Mouse (Mus musculus): ENCODE results near the gene Celsr1. TPM values are rescaled to one million over a fixed set of nuclear protein-coding genes. Genes with fewer than 3 reads are reported as not detected.
A peak's percentile ranks its signal among the peaks of the same experiment; 100 is the strongest.

The Celsr1 gene
- polyA plus RNA-seq, 1 experiment from 2014 or later: 2.4 TPM

- Histone ChIP-seq H3K27me3 (ENCODE audit: control insufficient read depth, insufficient read depth, low read length) (no peaks in the 10 kb centered on the region), H3K4me3 (ENCODE audit: low read depth, low read length) (no peak overlapping the region), H3K9me3 (ENCODE audit: control insufficient read depth, low read length) (no peaks in the 10 kb centered on the region), H3K4me1 (ENCODE audit: control insufficient read depth, insufficient read depth, low read length) (peaks cover 24% of the 10 kb centered on the region), H3K9ac (replicated peaks; ENCODE audit: low read depth, low read length) (no peak overlapping the region), H3K4me2 (ENCODE audit: low read depth, low read length) (no peak overlapping the region), H3K27ac (ENCODE audit: low read depth, low read length) (no peak overlapping the region), H3K36me3 (ENCODE audit: control insufficient read depth, insufficient read depth, low read length) (no peaks in the 10 kb centered on the region)
- no peak for ATAC-seq (ENCODE audit: low read depth)
- 25% methylated on average over 13 of the region's 13 CpGs for WGBS
Observed at GRCm38 (mm10) chr15:85996031-85996765, 37.4 kb downstream of the Celsr1 start.

DNA sequence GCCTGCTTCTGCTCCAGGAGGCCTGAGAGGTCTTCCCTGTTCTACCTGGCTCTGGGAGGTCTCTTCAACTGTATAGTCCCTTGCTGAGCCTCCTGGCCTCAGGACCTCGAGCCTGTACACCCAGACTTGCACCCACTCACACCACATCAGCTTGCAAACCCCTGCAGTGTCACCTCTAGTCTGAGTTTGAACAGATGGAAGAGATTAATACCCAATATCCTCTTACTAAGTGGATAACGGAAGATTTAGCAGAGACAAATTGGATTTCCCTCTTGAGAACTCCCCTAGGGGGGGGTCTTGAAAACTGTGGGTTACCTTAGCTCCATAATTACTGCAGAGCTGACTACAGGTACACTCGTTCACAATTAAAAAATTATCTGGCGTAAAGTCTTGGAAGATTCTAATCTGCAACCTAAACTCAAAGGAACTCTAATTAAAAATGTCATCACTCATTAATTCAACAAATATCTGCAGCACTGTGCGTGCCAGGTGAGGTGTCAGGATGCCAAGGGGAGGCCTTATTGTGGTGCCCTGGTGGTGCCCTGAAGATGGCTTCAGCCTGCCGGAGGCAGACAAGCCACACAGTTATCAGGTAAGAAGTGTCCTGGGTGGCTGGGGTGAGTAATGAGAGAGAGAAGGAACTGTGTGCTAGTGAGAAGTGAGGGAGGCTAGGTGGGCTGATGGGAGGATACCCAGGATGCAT, 38.5 kb downstream of the Celsr1 start:
- Histone ChIP-seq H3K27ac (ENCODE audit: low read depth, low read length) (no peak overlapping the region), H3K36me3 (ENCODE audit: control insufficient read depth, insufficient read depth, low read length) (no peaks in the 10 kb centered on the region), H3K9ac (replicated peaks; ENCODE audit: low read depth, low read length) (no peak overlapping the region), H3K9me3 (ENCODE audit: control insufficient read depth, low read length) (no peaks in the 10 kb centered on the region), H3K4me3 (ENCODE audit: low read depth, low read length) (no peak overlapping the region), H3K4me2 (ENCODE audit: low read depth, low read length) (no peak overlapping the region), H3K4me1 (ENCODE audit: control insufficient read depth, insufficient read depth, low read length) (peaks cover 16% of the 10 kb centered on the region), H3K27me3 (ENCODE audit: control insufficient read depth, insufficient read depth, low read length) (no peaks in the 10 kb centered on the region)
- no peak for ATAC-seq (ENCODE audit: low read depth)
- 69% methylated on average over 6 of the region's 6 CpGs for WGBS

GRCm38 (mm10) chr15:85993931-85994583, 39.5 kb downstream of the Celsr1 start:
- Histone ChIP-seq H3K27ac (ENCODE audit: low read depth, low read length) (peak overlapping the region; percentile 52; the same call in 1 of the 2 replicates), H3K27me3 (ENCODE audit: control insufficient read depth, insufficient read depth, low read length) (no peaks in the 10 kb centered on the region), H3K4me1 (ENCODE audit: control insufficient read depth, insufficient read depth, low read length) (peaks cover 16% of the 10 kb centered on the region), H3K4me3 (ENCODE audit: low read depth, low read length) (no peak overlapping the region), H3K36me3 (ENCODE audit: control insufficient read depth, insufficient read depth, low read length) (no peaks in the 10 kb centered on the region), H3K9ac (replicated peaks; ENCODE audit: low read depth, low read length) (no peak overlapping the region), H3K9me3 (ENCODE audit: control insufficient read depth, low read length) (no peaks in the 10 kb centered on the region), H3K4me2 (ENCODE audit: low read depth, low read length) (no peak overlapping the region)
- WGBS: 14% methylated on average over 14 of the region's 14 CpGs
- peak; percentile 67; the same call in 1 of the 2 replicates for ATAC-seq (ENCODE audit: low read depth)

GRCm38 (mm10) chr15:85993386-85993785, 40.2 kb downstream of the Celsr1 start:
- ATAC-seq (ENCODE audit: low read depth): no peak
- Histone ChIP-seq H3K9me3 (ENCODE audit: control insufficient read depth, low read length) (no peaks in the 10 kb centered on the region), H3K36me3 (ENCODE audit: control insufficient read depth, insufficient read depth, low read length) (no peaks in the 10 kb centered on the region), H3K27ac (ENCODE audit: low read depth, low read length) (no peak overlapping the region), H3K4me2 (ENCODE audit: low read depth, low read length) (no peak overlapping the region), H3K9ac (replicated peaks; ENCODE audit: low read depth, low read length) (no peak overlapping the region), H3K4me3 (ENCODE audit: low read depth, low read length) (no peak overlapping the region), H3K27me3 (ENCODE audit: control insufficient read depth, insufficient read depth, low read length) (no peaks in the 10 kb centered on the region), H3K4me1 (ENCODE audit: control insufficient read depth, insufficient read depth, low read length) (peaks cover 16% of the 10 kb centered on the region)

DNA sequence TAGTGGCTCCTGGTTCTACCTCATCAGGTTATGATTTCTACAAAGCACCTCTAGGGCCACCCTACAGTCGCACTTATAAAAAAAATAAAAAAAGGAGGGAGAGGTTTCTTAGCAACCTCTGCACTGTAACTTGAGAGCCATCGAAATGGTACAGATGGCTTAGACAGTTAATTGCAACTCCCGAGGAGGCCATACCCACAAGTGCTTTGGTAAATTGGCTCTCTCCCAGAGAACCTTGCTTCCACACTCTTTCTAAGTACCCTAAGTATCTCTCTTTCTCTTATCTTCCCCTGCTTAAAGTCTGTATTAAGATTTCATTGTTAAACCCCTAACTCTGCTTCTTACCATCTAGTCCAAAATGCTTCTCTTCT, 41.5 kb downstream of the Celsr1 start:
- WGBS: 20% methylated on average over 3 of the region's 3 CpGs

DNA sequence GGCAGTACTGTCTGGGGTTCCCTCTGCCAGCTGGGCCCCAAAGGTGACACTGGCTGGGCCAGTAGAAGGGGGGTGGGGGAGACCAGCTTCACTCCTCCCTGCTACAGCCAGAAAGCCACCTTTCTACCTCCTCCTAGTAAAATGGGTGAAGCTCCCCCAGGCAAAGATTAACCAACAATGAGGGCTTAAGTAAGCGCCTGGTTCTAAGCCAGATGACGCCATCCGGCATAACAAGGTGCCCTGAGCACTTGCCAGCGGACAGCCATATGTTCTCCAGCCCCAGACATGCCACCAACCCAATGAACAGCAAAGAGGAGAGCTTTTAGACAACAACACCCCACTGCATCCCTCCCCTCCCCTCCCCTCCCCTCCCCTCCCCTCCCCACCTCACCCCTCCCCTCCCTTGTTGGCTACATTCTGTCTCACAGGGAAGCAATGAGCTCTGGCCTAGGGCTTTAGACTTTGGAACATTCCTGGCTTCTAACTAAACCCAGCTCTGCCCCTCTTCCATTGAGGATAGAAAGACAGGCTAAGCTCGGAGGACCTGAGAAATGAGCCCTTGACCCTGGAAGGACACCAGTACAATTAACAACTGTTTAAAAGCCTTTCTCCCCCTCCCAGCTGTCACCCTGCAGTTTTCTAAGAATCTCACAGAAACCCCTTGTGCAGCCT, 42.0 kb downstream of the Celsr1 start:
- Histone ChIP-seq H3K4me1 (ENCODE audit: control insufficient read depth, insufficient read depth, low read length) (peaks cover 16% of the 10 kb centered on the region), H3K4me2 (ENCODE audit: low read depth, low read length) (no peak overlapping the region), H3K27me3 (ENCODE audit: control insufficient read depth, insufficient read depth, low read length) (no peaks in the 10 kb centered on the region), H3K27ac (ENCODE audit: low read depth, low read length) (no peak overlapping the region), H3K4me3 (ENCODE audit: low read depth, low read length) (no peak overlapping the region), H3K9me3 (ENCODE audit: control insufficient read depth, low read length) (no peaks in the 10 kb centered on the region), H3K36me3 (ENCODE audit: control insufficient read depth, insufficient read depth, low read length) (no peaks in the 10 kb centered on the region), H3K9ac (replicated peaks; ENCODE audit: low read depth, low read length) (no peak overlapping the region)
- ATAC-seq (ENCODE audit: low read depth): no peak
- 33% methylated on average over 5 of the region's 5 CpGs for WGBS

More for the DNA sequence above, 41.5 kb downstream of the Celsr1 start:
- Histone ChIP-seq H3K36me3 (ENCODE audit: control insufficient read depth, insufficient read depth, low read length) (no peaks in the 10 kb centered on the region), H3K27me3 (ENCODE audit: control insufficient read depth, insufficient read depth, low read length) (no peaks in the 10 kb centered on the region), H3K4me2 (ENCODE audit: low read depth, low read length) (no peak overlapping the region), H3K4me3 (ENCODE audit: low read depth, low read length) (no peak overlapping the region), H3K4me1 (ENCODE audit: control insufficient read depth, insufficient read depth, low read length) (peaks cover 16% of the 10 kb centered on the region), H3K27ac (ENCODE audit: low read depth, low read length) (no peak overlapping the region), H3K9ac (replicated peaks; ENCODE audit: low read depth, low read length) (no peak overlapping the region), H3K9me3 (ENCODE audit: control insufficient read depth, low read length) (no peaks in the 10 kb centered on the region)
- ATAC-seq (ENCODE audit: low read depth): no peak

GRCm38 (mm10) chr15:85990696-85991443, 42.7 kb downstream of the Celsr1 start:
- Histone ChIP-seq H3K36me3 (ENCODE audit: control insufficient read depth, insufficient read depth, low read length) (no peaks in the 10 kb centered on the region), H3K4me3 (ENCODE audit: low read depth, low read length) (no peak overlapping the region), H3K4me1 (ENCODE audit: control insufficient read depth, insufficient read depth, low read length) (peaks cover 16% of the 10 kb centered on the region), H3K27ac (ENCODE audit: low read depth, low read length) (no peak overlapping the region), H3K27me3 (ENCODE audit: control insufficient read depth, insufficient read depth, low read length) (no peaks in the 10 kb centered on the region), H3K4me2 (ENCODE audit: low read depth, low read length) (no peak overlapping the region), H3K9me3 (ENCODE audit: control insufficient read depth, low read length) (no peaks in the 10 kb centered on the region), H3K9ac (replicated peaks; ENCODE audit: low read depth, low read length) (no peak overlapping the region)
- ATAC-seq (ENCODE audit: low read depth): no peak
- 89% methylated on average over 17 of the region's 17 CpGs for WGBS

GRCm38 (mm10) chr15:85987896-85988295, 45.7 kb downstream of the Celsr1 start:
- Histone ChIP-seq H3K4me1 (ENCODE audit: control insufficient read depth, insufficient read depth, low read length) (no peaks in the 10 kb centered on the region), H3K27ac (ENCODE audit: low read depth, low read length) (no peak overlapping the region), H3K36me3 (ENCODE audit: control insufficient read depth, insufficient read depth, low read length) (no peaks in the 10 kb centered on the region), H3K4me2 (ENCODE audit: low read depth, low read length) (no peak overlapping the region), H3K9ac (replicated peaks; ENCODE audit: low read depth, low read length) (no peak overlapping the region), H3K4me3 (ENCODE audit: low read depth, low read length) (no peak overlapping the region), H3K27me3 (ENCODE audit: control insufficient read depth, insufficient read depth, low read length) (no peaks in the 10 kb centered on the region), H3K9me3 (ENCODE audit: control insufficient read depth, low read length) (no peaks in the 10 kb centered on the region)
- ATAC-seq (ENCODE audit: low read depth): no peak
- WGBS: 76% methylated on average over 5 of the region's 5 CpGs

Measured in neural tube, embryonic 14.5 days (tissue).